Mouse (Mus musculus): Measurements from ENCODE around the gene Cbs.

The Cbs gene

DNA sequence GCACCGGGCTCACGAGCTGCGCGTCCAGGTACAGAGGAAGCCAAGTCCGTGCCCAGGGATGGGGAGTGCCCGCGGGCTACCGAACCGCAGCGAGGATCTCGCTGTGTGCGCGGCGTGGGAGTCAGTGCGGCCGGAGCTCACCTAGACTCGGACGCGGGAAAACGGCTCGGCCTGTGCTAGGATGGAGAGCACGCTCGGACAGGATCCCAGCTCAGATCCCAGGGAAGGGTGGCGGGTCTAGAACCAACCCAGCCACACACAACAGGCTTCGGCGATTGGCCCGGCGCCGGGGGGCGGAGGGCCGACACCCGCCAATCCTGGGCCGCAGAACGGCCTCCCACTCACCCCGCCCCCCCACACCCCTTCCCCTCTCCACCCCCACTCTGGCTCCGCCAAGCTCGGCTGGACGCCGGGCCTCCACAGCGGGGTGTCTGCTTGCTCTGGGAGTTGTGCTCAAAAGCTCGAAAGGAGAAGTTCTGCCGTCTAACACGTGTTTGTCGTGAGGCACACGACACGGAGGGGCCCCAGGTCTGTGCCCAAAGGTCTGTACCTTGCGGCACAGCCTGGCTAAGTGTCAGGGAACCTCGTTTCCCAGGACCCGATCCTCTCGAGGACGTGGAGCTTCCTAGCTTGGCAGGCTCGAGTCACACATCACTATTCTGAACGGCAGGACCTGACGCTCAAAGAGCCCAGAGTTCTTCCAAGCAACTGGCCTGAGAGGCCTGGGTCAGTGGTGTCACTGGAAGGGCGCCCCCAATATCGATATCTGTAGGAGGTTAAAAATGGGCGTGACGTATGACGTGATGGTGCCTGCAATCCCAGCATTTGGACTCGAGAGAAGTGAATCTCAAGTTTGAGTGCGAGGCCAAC lies at the start of gene Cbs:
Gene Cbs, minus strand, starts transcription at position 297 of the 870 bp plus-strand sequence.
- DNase-seq (ENCODE audit: low spot score in 2 of 2): peak; percentile 47 to 60

DNA sequence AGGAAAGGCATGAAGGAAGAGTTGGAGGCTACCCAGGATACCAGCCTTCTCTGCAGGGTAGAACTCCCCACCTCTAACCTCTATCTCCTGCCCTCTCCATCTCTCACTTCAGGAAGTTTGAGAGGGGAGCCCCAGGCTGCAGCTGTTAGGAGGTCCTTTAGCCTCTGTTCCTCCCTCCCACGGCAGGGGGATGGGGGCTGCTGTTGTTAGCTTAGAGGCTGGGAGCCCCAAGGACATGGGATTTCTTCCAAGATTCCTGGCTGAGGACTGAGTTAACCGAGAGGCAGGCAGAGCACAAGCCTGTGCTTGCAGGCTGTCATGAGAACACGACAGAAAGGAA lies 49.2 kb upstream of the Cbs start:
- DNase-seq (ENCODE audit: low spot score in 2 of 2): peak in 1 of 2 experiments; percentile 8

DNA sequence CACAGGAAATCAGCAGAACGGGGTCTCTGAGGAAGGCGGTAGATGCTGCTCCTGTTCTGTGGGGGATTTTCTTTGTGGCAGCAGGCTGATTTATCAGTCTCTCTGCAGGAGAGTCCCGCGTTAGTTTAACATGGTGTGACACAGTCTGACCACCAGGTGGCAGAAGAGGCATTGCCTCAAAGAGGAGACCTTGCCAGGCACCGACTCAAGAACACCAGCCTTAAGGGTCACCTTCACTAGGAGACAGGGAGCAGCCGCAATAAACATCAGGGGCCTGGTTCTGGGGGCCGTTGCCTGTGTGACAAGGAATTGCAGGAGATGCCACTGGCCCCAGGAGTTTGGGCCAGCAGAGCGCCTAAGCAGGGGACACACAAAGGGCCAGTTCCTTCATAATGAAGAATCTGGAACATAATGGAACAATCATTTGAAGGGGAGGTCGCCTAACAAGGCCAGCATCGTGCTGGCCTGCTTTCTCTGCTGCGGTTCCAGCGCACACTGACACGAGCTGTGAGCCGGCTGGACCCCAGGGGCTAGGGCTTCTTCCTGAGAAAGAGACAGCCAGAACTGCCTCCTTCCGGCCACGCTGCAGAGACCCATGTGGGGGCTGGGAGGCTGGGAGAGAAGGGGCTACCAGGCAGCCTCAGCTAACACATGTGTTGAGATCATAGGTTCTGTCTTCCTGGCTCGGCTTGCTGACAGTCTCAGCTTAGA lies 48.6 kb upstream of the Cbs start:
- peak; percentile 83 to 86 for DNase-seq (ENCODE audit: low spot score in 2 of 2)

DNA sequence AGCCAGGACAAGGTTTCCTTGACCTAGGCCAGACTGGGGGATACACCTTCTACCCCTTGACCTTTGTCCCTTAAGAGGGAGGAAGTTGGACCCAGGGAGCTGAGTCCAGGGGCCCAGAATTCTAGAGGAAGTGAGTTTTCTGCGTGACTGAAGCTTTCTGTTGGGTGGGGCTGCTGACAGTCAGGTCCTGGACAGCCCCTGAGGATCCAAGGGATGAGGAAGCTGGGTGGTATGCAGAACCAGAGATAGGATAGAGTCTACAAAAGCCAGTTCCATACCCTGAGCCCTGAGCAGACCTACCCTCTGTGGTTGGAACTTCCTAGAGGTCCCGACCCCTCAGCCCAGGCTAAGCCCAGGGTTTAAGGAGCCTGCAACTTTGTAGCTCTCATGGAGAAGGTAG lies 43.4 kb upstream of the Cbs start:
- no peak for DNase-seq (ENCODE audit: low spot score in 2 of 2)

DNA sequence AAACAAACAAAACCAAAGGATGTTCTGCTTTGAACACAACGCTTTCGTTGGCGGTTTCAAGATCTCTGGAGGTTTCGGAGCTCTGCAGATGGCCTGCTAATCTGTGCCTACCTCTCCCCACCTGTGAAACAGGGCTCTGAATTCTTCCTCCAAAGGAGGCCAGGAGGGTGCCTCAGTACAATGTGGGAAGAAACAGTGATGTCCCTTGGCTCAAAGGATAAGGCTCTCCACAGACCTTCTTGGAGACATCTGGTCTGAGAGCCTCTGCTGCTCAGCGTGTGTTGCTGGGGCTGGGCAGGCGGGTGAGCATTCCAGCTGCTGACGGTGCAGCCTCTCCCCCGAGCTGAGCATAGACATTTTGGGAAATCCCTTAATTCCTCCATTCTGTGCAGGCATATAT lies 40.5 kb upstream of the Cbs start, which contains the start of gene Cryaa:
Gene Cryaa, plus strand, starts transcription at position 301 of the 400 bp plus-strand sequence.
- DNase-seq (ENCODE audit: low spot score in 2 of 2): no peak

DNA sequence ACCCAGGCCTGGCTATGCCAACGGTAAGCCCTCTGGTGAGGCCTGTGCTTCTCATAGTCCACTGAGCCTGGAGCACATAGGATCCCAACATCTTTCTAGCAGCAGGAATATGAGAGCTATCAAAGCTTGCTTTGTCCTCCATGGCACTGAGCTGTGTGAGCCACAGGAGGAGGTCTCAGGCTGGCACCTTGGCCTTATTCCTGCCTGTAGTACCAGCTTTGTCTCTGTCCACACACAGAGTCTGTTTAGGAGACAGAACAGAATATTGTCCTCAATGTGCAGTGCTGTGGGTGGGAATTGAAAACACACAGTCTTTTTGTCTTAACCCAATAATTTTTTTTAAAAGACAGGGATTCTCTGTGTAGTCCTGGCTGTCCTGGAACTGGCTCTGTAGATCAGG lies 37.4 kb upstream of the Cbs start:
- no peak for DNase-seq (ENCODE audit: low spot score in 2 of 2)

DNA sequence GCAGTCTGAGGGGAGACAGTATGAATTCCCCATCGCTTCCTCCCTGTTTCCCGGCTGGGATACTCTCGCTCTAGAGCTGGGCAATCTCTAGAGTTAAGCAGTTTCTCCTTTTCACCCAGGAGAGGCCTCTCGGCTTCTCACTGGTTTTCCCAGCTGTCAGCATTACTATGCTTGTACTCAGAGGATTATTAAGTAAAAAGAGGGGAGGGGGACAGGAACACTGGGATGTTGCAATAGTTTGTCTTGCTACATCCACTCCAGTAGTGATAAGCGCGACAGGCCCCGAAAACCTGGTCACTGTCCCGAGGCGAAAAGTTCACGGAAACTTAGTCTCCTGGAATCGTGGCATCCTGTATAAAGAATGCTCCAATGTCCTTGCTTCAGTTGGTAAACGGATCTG lies 35.2 kb upstream of the Cbs start:
- DNase-seq (ENCODE audit: low spot score in 2 of 2): no peak

DNA sequence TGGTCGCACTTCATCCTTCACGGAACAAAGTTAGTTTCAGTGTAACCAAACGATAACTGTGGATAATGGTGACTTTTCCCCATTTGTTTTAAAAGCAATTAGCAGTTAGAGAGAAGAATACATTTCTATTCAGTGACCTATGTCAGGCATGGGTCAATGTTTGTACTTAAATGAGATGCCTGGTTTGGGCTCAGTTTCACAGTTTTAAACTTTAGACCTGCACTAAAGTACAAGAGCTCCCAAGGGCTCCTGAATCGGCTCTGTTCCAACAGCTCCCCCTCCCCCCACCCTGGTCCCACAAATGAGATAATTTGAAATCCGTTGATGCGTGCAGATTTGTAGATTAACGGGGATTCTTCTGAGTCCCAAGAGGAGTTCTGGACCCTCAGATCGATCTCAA lies 34.7 kb upstream of the Cbs start:
- DNase-seq (ENCODE audit: low spot score in 2 of 2): no peak

DNA sequence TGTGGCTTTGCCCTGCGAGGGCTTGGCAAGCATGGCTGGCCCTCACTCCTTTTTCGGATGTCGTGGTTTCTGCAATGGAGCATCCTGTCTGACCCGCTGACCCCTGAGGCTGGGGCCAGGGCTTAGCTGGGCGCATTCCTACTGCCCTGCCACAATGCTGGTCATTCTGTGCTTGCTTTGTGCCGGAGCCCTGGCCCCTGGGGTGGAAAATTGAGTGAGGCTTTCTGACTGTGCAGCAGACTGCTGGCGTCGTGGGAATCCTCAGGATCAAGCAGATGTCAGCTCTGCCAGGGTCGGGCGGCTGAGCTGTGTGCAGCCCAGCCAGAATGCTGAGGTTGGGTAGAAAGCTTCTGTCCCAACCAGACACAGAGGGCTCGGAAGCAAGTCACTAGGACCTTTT lies 33.1 kb upstream of the Cbs start:
- DNase-seq (ENCODE audit: low spot score in 2 of 2): no peak

DNA sequence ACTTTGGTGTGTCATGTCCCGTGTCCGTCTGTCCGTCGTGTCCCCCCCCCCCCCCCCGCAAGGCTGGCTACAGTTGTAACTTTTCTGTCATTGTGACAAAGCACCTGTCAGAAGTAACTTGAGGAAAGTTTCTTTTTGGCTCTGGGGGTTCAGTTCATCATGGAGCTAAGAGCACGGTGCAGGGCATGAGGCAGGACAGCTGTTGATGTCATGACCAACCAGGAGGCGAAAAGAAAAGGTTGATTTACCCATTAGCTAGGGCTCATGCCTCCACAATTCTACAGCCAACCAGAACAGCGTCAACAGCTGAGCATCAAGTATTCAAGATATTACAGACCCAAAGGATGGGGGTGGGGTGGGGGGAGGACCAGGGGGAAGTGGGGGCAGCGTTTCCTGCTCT lies 31.3 kb upstream of the Cbs start:
- no peak for DNase-seq (ENCODE audit: low spot score in 2 of 2)

DNA sequence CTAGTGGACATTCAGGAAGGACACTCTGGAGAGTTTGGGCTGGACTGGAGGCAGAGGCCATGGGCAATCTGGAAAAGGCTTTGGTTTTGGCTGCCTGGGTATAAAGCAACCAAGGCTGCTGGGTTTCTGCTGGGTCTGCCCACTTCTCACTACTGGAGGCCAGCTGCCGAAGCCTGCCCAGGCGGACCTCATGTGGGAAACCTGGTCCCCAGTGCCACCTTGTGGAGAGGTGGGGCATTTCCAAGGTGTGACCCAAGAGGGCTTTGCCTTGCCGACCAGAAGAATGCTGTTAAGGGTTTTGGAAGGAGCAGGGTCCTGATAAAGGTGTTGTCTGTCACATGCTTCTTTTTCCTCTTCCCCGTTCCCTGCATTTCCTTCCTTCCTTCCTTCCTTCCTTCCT lies 27.7 kb upstream of the Cbs start:
- peak; percentile 68 to 80 for DNase-seq (ENCODE audit: low spot score in 2 of 2)

DNA sequence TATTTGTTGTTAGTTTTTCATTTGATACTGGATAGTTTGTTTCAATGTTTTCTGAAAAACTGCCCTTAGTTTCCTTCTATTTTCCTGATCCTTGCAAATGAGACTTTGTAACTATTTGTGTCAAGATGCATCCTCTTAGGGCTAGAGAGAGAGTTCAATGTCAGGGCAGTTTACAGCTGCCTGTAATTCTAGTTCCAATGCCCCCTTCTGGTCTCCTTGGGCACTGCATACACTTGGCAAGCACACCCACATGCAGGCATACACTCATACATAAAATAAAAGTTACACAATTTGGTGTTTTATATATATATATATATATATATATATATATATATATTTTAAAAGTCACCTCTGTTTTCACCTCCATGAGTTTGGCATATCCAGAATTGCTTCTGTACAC lies 25.8 kb upstream of the Cbs start:
- no peak for DNase-seq (ENCODE audit: low spot score in 2 of 2)

DNA sequence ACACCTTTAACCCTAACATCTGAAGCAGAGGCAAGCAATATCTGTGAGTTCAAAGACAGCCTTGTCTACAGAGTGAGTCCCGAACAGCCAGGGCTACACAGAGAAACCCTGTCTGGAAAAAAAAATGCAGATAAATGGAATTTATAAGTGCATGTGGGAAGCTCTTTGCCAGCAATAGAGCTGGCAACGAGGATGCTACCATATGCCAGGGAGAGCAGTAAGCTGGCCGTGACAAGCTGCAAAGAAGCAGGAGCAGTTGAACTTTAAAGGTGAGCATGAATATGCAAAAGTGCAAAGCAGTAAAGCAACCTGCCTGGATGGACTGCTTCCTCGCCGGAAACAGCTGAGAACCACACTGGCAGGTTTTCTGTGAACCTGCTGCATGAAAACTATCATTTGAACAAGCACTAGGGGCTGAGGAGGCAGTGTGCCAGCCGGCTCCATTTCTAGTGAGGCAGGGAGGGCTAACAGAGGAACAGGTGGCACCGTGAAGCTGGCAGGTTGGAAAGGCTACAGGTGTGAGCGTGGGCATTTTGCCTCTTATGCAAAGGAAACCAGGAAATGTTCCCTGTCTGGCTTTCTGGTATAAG lies 23.7 kb upstream of the Cbs start:
- DNase-seq (ENCODE audit: low spot score in 2 of 2): peak; percentile 73 to 81

DNA sequence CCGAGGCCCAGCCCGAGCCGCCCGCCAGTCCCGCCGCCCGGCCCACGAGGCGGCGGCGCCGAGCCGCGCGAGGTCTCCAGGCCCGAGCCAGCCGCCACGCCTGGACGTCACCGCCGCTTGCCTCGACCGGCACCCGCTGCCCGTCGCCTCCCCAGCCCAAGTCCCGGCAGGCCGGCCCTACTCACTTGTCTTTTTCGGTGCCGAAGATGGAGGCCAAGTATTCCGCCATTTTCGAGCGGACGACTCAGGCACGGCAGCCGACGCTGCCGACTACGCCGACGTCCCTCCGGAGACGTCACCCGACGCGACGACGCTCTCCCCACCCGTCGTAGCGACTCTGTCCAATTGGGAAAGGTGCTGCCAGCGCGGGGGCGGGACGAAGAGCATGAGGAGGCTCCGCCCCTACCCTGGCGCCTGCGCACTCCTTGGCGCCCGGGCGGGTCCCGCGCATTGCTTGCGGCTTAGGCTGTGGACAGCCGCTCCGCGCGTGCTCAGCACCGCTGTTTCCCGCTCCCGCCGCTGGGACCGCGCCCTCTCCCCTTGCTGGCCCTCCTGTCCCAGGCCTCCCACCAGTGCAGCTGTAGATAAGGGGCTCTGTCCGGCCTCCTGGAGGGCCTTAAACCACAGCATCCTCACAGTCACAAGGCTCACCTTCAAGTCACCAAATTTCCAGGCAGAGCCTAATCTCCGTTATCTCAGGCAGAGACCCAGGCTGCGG lies 21.6 kb upstream of the Cbs start, which contains the start of gene U2af1:
Gene U2af1, minus strand, starts transcription at position 425 of the 718 bp plus-strand sequence.
- peak; percentile 97 to 98 for DNase-seq (ENCODE audit: low spot score in 2 of 2)

DNA sequence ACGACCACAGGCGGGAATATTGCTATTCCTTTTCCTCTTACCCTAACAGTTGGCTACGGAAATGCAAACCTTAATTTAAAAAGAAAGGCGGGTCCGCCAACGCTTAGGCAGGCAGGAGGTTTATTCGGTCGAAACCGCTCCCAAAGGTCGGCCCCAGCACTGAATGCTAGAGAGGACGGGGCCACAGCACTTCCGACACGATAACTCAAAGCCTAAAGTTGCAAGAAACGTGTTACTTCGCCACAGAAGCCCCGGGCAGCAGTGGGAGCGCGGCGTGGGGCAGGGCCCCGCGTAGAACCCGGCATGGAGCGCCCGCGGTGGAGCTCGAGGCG lies 21.1 kb upstream of the Cbs start:
- DNase-seq (ENCODE audit: low spot score in 2 of 2): no peak

DNA sequence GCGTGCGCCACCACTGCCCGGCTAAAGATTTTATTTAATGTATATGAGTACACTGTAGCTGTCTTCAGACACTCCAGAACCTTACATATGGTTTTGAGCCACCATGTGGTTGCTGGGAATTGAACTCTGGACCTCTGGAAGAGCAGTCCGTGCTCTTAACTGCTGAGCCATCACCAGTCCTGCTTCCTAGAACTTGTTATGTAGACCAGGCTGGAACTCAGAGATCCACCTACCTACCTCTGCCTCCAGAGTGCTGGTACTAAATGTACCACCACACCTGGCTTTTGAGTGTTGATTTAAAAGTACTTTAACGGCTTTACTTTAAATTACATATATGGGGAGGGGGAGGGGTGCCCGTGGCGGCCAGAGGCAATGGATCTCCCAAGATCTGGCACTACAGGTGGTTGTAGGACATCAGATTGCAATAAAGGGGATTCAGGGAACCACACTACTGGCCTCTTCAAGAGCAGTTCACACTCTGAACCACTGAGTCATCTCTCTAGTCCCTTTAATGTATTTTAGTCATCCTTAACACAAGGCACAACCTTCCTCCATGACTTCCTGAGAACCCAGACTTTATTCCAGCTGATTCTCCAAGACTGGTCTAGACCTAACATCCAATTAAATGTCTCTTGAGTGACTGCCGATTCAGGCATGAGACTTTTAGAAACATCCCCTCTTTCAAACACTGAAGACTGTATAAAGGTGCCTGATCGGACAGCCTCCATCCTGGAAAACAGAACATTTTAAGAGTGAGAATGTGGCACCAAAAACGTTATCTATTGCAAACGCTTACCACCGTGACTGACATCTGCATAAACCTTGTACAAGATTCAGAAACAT lies 20.3 kb upstream of the Cbs start:
- no peak for DNase-seq (ENCODE audit: low spot score in 2 of 2)

DNA sequence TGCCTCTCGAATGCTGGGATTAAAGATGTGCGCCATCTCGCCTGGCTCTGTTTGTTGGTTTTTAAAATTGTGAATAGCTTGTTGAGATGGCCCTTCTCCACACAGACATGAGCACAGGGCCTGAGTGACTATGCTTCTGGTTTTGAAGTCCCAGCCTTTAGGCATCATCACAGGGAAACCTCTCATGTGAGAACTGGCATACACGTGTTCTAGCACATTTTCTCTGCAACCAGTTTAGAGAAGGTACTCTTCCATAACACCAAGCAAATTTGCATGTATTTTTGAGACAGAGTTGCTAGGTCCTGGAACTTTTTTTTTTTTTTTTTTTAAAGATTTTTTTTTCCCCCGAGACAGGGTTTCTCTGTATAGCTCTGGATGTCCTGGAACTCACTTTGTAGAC lies 19.6 kb upstream of the Cbs start:
- no peak for DNase-seq (ENCODE audit: low spot score in 2 of 2)

DNA sequence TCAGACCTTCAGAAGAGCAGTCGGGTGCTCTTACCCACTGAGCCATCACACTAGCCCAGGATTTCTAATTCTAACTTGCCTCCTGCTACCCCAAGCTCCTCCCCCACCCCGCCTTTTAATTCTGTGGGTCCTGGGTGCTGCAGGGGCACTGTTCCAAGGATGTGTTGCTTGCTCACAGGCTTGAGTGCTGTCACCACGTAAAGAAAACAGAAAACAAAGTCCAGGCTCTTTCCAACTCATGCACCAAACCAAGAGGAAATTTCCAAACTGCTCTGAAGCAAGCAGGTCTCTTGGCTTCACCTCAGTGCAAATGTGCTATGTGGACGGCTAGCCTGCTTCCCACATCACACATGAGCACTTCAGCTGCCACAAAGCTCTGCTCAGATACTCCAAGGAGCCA lies 18.3 kb upstream of the Cbs start:
- DNase-seq (ENCODE audit: low spot score in 2 of 2): no peak

DNA sequence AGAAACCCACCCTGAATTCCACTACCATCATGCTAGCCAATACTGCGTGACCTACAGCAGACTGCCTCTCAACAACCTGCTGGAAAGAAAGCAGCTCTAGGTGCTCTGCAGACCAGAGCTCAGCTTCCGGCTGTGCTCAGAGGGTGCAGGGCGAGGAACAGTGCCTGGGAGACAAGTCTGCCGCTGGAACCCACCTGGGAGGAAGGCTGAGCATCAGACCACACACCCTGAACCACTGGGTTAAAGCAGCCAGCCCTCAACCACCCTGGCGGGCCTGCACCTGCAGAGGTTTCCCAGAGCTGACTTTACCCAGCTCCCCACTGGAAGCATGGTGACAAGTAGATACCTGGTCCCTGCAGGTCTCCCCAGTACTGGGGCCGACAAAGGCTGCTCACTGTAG lies 16.2 kb upstream of the Cbs start:
- DNase-seq (ENCODE audit: low spot score in 2 of 2): no peak

DNA sequence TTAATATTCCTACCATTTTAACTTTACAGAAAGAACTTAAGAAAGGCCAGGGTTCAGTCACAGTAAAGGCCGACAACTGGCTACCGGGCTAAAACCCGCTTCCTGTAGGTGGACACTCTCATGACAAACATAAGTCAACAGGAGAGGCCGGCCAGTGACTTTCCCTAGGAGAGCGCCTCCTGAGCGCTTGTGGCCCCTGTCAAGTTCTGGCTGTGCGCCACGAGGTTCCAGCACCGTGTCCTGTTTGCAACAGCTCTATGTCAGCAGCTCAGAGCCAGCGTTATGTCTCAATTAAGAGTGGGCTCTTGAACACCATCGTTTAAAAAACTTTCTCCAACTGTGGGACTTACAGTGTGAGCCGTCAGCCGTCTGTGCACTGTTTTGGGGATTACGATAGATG lies 15.1 kb upstream of the Cbs start:
- DNase-seq (ENCODE audit: low spot score in 2 of 2): no peak
